In genomic region chrX:13725573-13726403, GRCm38 (mm10) we compare ENCODE assay signal across 21 mouse cellular contexts.
"Had no signal": no experiment of that assay in that cellular context is flagged by ENCODE, and none has a peak within 500 bp of the region (broad histone marks: within the 10 kb centered on the region; RNA-seq: fewer than 3 reads in every experiment).

No protein-coding gene starts in this region.

- H3K4me1 ChIP-seq: limb, embryonic 12.5 days; limb, embryonic 15.5 days; midbrain, embryonic 13.5 days had no signal

- H3K36me3 ChIP-seq: limb, embryonic 12.5 days; limb, embryonic 15.5 days; midbrain, embryonic 13.5 days had no signal

- DNase-seq: kidney, adult 18-20 months; kidney, adult 9 months; kidney, postnatal 10 days; kidney, postnatal 36 days; layer of hippocampus, postnatal 36 days; left cerebral cortex, postnatal 4 days; liver, postnatal 0 days; right cerebral cortex, postnatal 4 days; thymus, adult 2 months; thymus, postnatal 14 days; thymus, postnatal 4 days had no signal

- H3K27ac ChIP-seq: left cerebral cortex, adult 2 months; limb, embryonic 12.5 days; limb, embryonic 15.5 days; liver, embryonic 14.5 days; macrophage; midbrain, embryonic 13.5 days; stomach, postnatal 0 days had no signal

- H3K4me2 ChIP-seq: limb, embryonic 12.5 days; limb, embryonic 15.5 days; liver, embryonic 11.5 days; midbrain, embryonic 13.5 days had no signal

- H3K9me3 ChIP-seq: limb, embryonic 12.5 days; limb, embryonic 15.5 days; midbrain, embryonic 13.5 days had no signal

- H3K4me3 ChIP-seq: left cerebral cortex, adult 2 months; limb, embryonic 12.5 days; limb, embryonic 15.5 days; midbrain, embryonic 13.5 days had no signal

- H3K9ac ChIP-seq: limb, embryonic 12.5 days; limb, embryonic 15.5 days; liver, embryonic 14.5 days; liver, postnatal 0 days; midbrain, embryonic 13.5 days had no signal

- ATAC-seq: intestine, embryonic 16.5 days; liver, postnatal 0 days; midbrain, embryonic 13.5 days; midbrain, embryonic 16.5 days had no signal

- H3K27me3 ChIP-seq: limb, embryonic 12.5 days; limb, embryonic 15.5 days; midbrain, embryonic 13.5 days had no signal
